11 mouse cellular contexts compared by ENCODE assay signal in genomic region chr11:76382711-76383324, GRCm38 (mm10). TPM values are rescaled to one million over a fixed set of nuclear protein-coding genes. Genes with fewer than 3 reads are reported as not detected.
DNase-seq lines count a peak whose midpoint lies in the region; ATAC-seq lines count a peak whose summit lies in the region.
"Had no signal": no experiment of that assay in that cellular context is flagged by ENCODE, and none has a peak within 500 bp of the region (broad histone marks: within the 10 kb centered on the region; RNA-seq: fewer than 3 reads in every experiment).

No protein-coding gene starts in this region.

- H3K27ac ChIP-seq in embryonic facial prominence, embryonic 10.5 days (replicated peaks) = peak overlapping the region; percentile 63
- peak overlapping the region; percentile 36 for H3K27ac ChIP-seq in limb, embryonic 10.5 days
- H3K27ac ChIP-seq in neural tube, embryonic 12.5 days = no peak overlapping the region

- DNase-seq in embryo, embryonic 10 days (ENCODE audit: low spot score) = peak; percentile 49
- peak; percentile 44 for DNase-seq in embryonic facial prominence, embryonic 10.5 days (ENCODE audit: low spot score)
- no peak for DNase-seq in limb, embryonic 10.5 days (ENCODE audit: low spot score)
- no peak for DNase-seq in layer of hippocampus, postnatal 14 days (ENCODE audit: low spot score in 2 of 2)
- DNase-seq: cerebellum, postnatal 25 days; lung, postnatal 14 days; right cerebral cortex, postnatal 25 days had no signal

- 61% methylated on average over 13 of the region's 13 CpGs for WGBS in embryonic facial prominence, embryonic 10.5 days
- 80% methylated on average over 13 of the region's 13 CpGs for WGBS in limb, embryonic 10.5 days
- 22% methylated on average over 13 of the region's 13 CpGs for WGBS in neural tube, embryonic 12.5 days

- peaks cover 58% of the 10 kb centered on the region for H3K4me1 ChIP-seq in embryonic facial prominence, embryonic 10.5 days
- H3K4me1 ChIP-seq in limb, embryonic 10.5 days = peaks cover 63% of the 10 kb centered on the region
- peaks cover 42% of the 10 kb centered on the region for H3K4me1 ChIP-seq in neural tube, embryonic 12.5 days

- H3K36me3 ChIP-seq in embryonic facial prominence, embryonic 10.5 days (replicated peaks) = peaks cover 8% of the 10 kb centered on the region; the same call in 1 of the 2 replicates
- H3K36me3 ChIP-seq in limb, embryonic 10.5 days = peaks cover 16% of the 10 kb centered on the region
- H3K36me3 ChIP-seq in neural tube, embryonic 12.5 days = no peaks in the 10 kb centered on the region

- no peaks in the 10 kb centered on the region for H3K27me3 ChIP-seq in embryonic facial prominence, embryonic 10.5 days (replicated peaks; ENCODE audit: low read depth, poor library complexity, severe bottlenecking)
- no peaks in the 10 kb centered on the region for H3K27me3 ChIP-seq in limb, embryonic 10.5 days (ENCODE audit: low read depth, poor library complexity, severe bottlenecking)
- H3K27me3 ChIP-seq in neural tube, embryonic 12.5 days (replicated peaks) = no peaks in the 10 kb centered on the region

- H3K9ac ChIP-seq in neural tube, embryonic 12.5 days = no peak overlapping the region

- H3K4me2 ChIP-seq in neural tube, embryonic 12.5 days (replicated peaks) = 0 out of 2 replicates have a peak overlapping the region, but pooled peaks have one; percentile 12

- ATAC-seq in neural tube, embryonic 12.5 days (ENCODE audit: low FRiP score, low read depth) = no peak
- no peak for ATAC-seq in CD4-positive, CD25-positive, alpha-beta regulatory T cell, adult 4 months
- no peak for ATAC-seq in frontal cortex, adult (ENCODE audit: low TSS enrichment)
- ATAC-seq: activated CD4-positive, CD25-positive, alpha-beta regulatory T cell, adult 4 months had no signal

- no peaks in the 10 kb centered on the region for H3K9me3 ChIP-seq in embryonic facial prominence, embryonic 10.5 days
- H3K9me3 ChIP-seq in limb, embryonic 10.5 days (replicated peaks) = no peaks in the 10 kb centered on the region
- H3K9me3 ChIP-seq in neural tube, embryonic 12.5 days = no peaks in the 10 kb centered on the region

- H3K4me3 ChIP-seq in embryonic facial prominence, embryonic 10.5 days = no peak overlapping the region; the same call in 1 of the 2 replicates
- no peak overlapping the region for H3K4me3 ChIP-seq in limb, embryonic 10.5 days
- H3K4me3 ChIP-seq in neural tube, embryonic 12.5 days = no peak overlapping the region

RNA-seq across cellular contexts. Expression of gene Nxn, which starts 16.1 kb away (rescaled TPM):
- polyA plus RNA-seq in embryonic facial prominence, embryonic 10.5 days (2016; fragmentation: Nextera tagmentation; extraction: Ambion mirVana) = 41.1 and 42.0 TPM in 2 replicates
- polyA plus RNA-seq in limb, embryonic 10.5 days (2016; fragmentation: Nextera tagmentation; extraction: Ambion mirVana) = 53.3 and 55.7 TPM in 2 replicates
- polyA plus RNA-seq in neural tube, embryonic 12.5 days (2016; fragmentation: Nextera tagmentation; extraction: Ambion mirVana) = 64.1 and 64.4 TPM in 2 replicates
- polyA plus RNA-seq in CD4-positive, CD25-positive, alpha-beta regulatory T cell, adult 4 months (2017; shearing (Covaris generic)) = 1 to 10 TPM; 1.3 to 2.0 TPM
- 10 to 100 TPM; 14.1 to 18.5 TPM for total RNA-seq in layer of hippocampus, postnatal 14 days (2021)

RNA-seq across cellular contexts. Expression of gene Timm22, which starts 23.9 kb away (rescaled TPM):
- polyA plus RNA-seq in embryonic facial prominence, embryonic 10.5 days (2016; fragmentation: Nextera tagmentation; extraction: Ambion mirVana) = 135 and 144 TPM in 2 replicates
- 144 and 147 TPM in 2 replicates for polyA plus RNA-seq in limb, embryonic 10.5 days (2016; fragmentation: Nextera tagmentation; extraction: Ambion mirVana)
- 120 and 132 TPM in 2 replicates for polyA plus RNA-seq in neural tube, embryonic 12.5 days (2016; fragmentation: Nextera tagmentation; extraction: Ambion mirVana)
- 10 to 100 TPM; 55.6 to 64.4 TPM for polyA plus RNA-seq in CD4-positive, CD25-positive, alpha-beta regulatory T cell, adult 4 months (2017; shearing (Covaris generic))
- total RNA-seq in layer of hippocampus, postnatal 14 days (2021) = 10 to 100 TPM; 30.2 to 33.0 TPM

Comparison
In these comparisons a context has a peak if more than half of its experiments do, and no peak if none do; other contexts are left out.
1. DNase-seq: peak in embryo, embryonic 10 days (single experiment) and embryonic facial prominence, embryonic 10.5 days (single experiment); none in limb, embryonic 10.5 days (single experiment) and layer of hippocampus, postnatal 14 days (0 of 2).
2. RNA of gene Nxn, which starts 16.1 kb away (polyA plus RNA-seq): 64.1 to 64.4 TPM in neural tube, embryonic 12.5 days, 53.3 to 55.7 TPM in limb, embryonic 10.5 days and 41.1 to 42.0 TPM in embryonic facial prominence, embryonic 10.5 days; 1.3 to 2.0 TPM in CD4-positive, CD25-positive, alpha-beta regulatory T cell, adult 4 months; every median in the first group is over 10 times any median in the second.